Mouse (Mus musculus) bone marrow, adult 2 months (tissue): ENCODE measurements around the gene Gpr179.

Experiments
- CTCF ChIP-seq: fragments of 200-500 bp; IDR thresholded peaks from 2 replicates; pipeline ENCODE4 v1.5.1; 2011; ENCODE audit warnings: low read length, control low read depth; ENCODE audit not compliant: control insufficient read depth, insufficient read depth
- POLR2A ChIP-seq: fragments of 200-500 bp; IDR thresholded peaks from 2 replicates; pipeline ENCODE4 v1.6.1; 2011; ENCODE audit warnings: low read depth, mild to moderate bottlenecking, control low read depth, low read length, borderline replicate concordance; ENCODE audit not compliant: control insufficient read depth

- TF ChIP-seq POLR2A (no peak), CTCF (no peak)
These were observed 10.7 kb upstream of the Gpr179 start for GRCm38 (mm10) chr11:97362649-97362942.
